Mouse (Mus musculus): ENCODE measurements around the gene Caprin2.

Gene Caprin2

DNA sequence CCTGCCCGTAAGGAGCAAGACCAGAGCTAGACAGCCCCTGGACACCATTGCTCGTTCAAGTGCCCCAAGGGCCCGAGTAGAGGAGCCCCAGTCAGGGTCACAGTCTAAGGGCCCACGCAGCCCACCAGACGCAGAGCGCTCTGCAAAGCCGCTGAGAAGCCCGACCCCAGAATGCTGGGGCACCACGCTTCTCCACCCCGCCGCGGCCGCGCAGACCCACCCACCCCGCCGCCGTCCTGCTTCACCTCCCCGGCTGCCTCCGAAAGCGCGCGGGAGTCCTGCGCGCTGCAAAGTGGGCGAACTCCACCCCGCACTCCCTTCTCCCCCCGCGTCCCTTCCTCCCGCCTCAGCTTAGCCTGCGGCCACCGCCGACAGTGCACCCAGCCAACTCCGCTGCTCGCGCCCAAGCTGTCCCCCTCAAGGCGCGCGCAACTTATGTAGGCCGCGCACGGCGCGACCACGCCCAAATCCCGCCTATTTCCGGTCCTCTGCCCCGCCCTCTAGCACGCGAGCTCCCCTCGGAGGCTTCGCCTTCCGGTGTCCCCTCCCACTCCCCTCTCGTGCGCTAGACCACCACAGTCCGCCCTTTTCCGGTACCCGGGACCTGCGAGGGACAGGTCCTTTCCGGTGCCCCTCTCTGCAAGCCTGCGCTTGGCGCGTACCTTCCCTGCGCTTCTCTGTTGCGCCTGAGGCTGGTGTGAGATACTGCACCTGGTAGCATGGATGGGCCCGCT, at the start of gene Caprin2:
Gene Caprin2, minus strand, starts transcription at position 465 of the 734 bp plus-strand sequence.
- DNase-seq (ENCODE audit: low read depth, low spot score): peak; percentile 98

DNA sequence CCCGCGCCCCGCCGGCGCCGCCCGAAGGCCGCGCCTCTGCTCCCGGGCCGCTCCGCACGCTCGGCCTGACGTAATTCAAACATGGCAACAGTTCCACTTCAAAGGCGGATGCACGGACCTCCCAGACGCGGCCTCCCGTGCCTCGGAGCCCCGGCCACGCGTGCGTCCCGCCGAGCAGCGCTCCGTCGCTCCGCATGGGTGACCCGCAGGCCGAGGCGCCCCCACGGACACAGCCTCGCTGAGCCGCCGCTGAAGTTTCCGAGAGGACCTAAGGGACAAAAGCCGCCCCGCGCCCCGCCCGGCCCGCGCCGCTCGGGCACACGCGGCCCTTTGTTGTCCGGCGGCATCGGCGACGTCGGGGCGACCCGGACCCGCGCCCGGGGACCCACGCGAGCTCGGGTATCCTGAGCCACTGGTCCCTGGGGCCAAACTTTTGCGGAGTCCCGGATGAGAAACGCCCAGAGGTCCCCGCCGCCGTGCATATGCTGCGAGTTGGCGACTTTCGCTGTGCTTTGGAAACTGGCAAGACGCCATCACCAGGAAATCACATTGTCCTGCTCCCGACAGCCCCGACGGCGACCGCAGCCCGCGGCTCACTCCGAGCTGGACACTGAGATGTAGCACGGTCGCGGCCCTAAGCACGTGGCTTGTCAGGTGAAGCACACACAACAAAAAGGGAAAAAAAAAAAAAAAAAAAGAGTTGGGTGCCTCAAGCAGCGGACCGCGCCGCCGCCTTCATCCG, 48.9 kb upstream of the Caprin2 start:
- DNase-seq (ENCODE audit: low read depth, low spot score): no peak

DNA sequence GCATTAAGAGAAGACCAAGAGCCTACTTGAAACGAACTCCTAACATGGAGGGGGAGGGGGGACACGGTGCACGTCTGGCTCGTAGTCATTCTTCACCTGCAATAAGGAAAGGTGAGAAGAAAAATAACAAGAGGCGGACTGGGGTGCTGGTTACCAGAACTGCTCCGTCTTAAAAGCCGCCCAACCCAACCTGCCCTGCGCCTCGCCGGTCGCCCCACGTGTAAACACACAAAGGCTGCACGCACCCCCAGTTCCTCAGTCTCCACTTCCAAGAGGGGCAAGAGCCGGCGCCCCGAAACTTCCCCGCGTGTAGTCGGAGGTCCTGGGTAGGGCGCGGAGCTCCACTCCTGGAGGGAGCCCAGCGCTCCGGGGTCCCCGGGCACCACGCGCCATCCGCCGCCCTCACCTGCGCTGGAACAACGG, 48.3 kb upstream of the Caprin2 start:
- DNase-seq (ENCODE audit: low read depth, low spot score): peak; percentile 83

DNA sequence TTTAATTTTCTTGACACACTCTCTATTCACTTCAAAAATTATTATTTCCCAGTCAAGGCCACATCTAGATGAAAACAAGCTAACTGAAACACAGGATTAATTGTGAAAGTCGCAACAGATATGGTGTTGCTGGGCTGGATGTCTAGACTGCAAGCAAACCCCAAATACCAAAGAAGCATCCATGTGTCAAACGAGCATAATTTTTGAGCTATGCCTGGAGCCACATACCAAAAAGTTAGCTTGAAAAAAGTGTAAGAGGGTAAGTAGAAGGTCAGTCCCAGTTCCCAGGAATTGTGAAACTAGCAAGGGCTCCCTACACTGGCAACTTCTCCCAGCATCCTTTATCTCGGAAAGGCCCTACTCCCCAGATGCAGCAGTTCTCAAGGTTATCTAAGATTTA, 47.7 kb upstream of the Caprin2 start:
- no peak for DNase-seq (ENCODE audit: low read depth, low spot score)

DNA sequence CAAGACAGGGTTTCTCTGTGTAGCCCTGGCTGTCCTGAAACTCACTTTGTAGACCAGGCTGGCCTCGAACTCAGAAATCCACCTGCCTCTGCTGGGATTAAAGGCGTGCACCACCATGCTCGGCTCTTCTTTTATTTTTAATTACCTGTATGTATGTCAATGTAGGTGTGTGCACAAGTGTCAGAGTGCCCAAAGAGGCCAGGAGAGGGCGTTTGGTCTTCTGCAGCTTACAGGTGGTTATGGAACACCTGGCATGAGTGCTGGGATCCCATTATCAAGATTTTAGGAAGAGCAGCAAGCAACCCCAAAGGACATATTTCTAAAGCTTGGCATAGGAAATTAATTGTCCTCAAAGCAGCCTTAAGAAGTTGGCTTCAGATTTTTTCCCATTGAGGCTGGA, 46.4 kb upstream of the Caprin2 start:
- no peak for DNase-seq (ENCODE audit: low read depth, low spot score)

DNA sequence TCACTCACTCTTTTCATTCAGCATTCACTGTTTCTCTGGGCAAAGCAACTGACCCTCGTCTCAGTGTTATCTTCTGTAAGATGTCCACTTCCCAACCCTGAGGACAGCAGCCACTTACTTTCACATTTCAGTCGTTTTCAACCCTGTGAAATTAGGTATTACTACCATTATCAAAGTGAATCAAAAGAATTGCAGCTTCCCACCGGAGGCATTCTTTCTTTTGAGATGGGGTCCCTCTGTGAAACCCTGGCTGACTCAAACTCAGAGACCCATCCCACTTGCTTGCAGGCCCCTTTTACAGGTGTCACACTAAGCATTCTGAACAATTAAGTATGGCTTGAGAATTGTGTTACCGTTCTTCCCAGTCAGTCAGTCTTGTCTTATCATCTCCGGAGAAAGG, 45.8 kb upstream of the Caprin2 start:
- DNase-seq (ENCODE audit: low read depth, low spot score): no peak

DNA sequence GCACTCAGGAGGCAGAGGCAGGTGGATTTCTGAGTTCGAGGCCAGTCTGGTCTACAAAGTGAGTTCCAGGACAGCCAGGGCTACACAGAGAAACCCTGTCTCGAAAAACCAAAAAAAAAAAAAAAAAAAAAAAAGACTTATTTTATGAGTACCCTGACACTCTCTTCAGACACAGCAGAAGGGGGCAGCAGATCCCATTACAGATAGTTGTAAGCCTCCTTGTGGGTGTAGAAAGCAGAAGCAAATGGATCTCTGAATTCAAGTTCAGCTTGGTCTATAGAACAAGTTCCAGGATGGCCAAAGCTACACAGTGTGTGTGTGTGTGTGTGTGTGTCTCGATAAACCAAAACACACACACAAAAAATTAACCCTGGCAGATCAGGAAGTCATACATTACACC, 44.3 kb upstream of the Caprin2 start:
- peak; percentile 64 for DNase-seq (ENCODE audit: low read depth, low spot score)

DNA sequence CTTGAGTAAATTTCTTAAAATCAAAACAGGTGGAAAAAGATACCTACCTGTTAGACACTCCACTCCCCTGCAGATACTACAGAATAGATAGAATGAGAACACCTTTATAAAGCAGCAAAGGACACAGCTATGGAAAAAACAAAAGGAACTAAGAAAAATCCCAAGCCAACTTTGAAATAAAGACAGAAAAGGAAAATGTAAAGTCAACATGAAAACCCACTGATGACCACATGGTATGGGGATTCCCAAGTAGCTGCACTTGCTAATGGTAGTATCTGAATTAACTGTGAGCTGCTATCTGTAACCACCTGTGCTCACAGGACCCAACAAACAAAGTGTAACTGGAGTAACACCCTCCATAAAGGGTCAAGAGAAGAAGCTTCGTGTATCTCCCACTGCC, 41.7 kb upstream of the Caprin2 start:
- no peak for DNase-seq (ENCODE audit: low read depth, low spot score)

DNA sequence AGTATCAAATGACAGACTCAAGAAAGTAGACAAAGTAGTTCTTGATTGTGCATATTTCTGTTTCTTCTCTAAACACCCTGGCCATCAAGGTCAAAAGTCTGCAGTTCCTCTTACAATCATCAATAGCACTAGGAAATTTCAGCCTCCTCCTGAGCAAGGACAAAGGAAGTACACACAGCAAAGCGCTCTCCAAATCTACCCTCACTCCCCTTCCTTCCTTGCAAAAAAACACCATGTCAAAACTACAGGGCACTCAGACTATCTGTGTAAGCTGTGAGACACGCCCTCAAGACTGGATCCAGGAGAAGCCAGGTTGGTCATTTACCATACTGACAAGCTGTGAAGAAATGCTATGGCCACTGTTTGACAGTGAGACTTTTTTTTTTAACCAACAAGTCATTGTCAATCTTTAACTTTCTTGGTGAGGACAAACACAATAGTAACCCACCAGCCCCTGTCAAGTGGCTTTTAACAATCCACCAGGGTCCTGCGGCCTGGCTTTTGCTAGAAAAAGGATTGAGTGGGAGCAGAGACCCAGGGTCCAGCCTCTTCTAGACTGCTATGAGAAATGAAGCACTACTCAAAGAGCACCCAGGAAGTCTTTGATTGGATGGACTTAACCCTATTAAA, 39.0 kb upstream of the Caprin2 start:
- no peak for DNase-seq (ENCODE audit: low read depth, low spot score)

DNA sequence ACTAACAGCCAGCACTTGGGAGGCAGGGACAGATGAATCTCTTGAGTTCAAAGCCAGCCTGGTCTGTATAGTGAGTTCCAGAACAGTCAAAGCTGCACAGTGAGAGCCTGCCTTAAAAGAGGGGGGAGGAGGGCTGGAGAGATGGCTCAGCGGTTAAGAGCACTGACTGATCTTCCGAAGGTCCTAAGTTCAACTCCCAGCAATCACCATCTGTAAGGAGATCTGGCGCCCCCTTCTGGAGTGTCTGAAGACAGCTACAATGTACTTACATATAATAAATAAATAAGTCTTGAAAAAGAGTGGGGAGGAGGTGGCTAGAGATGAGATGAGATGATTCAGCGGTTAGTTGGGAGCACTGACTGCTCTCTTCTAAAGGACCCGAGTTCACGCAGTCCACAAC, 35.2 kb upstream of the Caprin2 start:
- peak; percentile 51 for DNase-seq (ENCODE audit: low read depth, low spot score)

DNA sequence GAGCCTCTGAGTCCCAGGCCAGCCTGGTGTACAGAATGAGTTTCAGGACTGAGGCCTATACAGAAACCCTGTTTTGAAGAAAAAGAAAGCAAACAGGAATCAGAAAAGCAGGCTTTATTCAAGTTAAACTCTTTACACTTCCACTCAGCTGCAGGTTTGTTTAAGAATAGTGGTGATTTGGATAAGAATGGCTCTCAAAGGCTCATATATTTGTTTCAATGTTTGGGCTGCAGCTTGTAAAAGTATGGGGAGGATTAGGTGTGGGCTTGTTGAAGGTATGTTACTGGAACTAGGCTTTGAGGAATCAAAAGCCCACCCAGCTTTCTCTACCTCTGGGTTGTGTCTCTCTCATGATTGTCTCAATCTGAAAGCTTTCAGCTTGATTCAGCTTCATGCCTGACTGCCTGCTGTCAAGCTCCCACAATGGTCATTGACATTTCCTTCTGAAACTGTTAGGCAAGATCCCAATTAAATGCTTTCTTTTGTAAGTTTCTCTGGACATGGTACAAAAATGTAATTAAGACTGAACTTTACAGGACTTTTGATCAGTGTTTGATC, 22.9 kb upstream of the Caprin2 start:
- no peak for DNase-seq (ENCODE audit: low read depth, low spot score)

DNA sequence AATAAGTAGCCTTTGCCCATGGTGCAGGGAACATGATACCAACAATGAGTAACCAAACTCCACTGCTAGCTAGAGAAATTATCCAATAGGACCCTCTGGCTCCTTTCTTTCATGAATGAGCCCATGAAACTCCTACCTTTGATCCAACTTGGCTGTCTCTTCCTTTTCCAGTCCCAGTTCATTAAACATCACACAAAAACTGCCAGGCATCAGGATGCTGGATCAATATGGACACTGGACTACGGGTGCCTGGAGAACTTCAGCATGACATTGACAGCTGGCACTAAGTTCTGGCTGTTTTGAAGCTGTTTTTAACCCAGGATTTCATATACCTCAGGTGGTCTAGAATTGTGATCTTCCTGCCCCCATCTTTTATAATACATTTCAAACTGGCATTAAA, 21.6 kb upstream of the Caprin2 start:
- no peak for DNase-seq (ENCODE audit: low read depth, low spot score)

DNA sequence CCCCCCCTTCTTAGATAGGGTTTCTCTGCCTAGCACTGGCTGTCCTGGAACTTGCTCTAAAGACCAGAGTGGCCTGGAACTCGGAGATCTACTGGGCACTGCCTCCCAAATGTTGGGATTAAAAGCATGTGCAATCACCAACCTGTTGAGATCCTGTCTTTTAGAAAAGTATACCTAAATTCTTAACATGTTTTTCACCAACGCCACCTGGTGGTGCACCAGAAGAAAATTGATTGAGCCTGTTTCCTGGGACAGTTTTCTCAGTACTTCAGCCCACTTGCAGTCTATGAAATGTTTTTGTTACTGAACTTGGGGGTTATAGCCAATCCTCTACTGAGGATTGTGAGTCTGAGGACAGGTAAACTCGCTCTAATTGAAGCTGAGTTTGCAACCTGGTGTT, 20.8 kb upstream of the Caprin2 start:
- DNase-seq (ENCODE audit: low read depth, low spot score): peak; percentile 56

DNA sequence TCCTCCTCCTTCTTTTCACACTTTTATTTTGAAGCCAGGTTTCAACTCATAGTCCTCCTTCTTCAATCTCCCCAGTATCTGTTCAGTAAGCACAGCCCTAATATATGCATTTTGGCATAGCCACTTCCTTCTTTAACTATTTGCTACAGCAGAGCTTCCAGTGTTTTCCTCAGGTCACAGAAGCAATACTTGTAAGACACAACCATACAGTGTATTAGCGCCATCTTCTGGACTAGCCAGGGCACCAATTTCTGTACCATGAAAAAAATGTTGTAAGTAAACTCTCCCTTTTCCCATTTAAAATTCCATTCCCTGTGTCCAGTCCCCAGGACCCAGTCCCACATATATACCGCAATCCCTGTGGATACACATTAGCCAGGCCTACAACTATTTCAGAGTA, 17.9 kb upstream of the Caprin2 start:
- DNase-seq (ENCODE audit: low read depth, low spot score): peak; percentile 78

DNA sequence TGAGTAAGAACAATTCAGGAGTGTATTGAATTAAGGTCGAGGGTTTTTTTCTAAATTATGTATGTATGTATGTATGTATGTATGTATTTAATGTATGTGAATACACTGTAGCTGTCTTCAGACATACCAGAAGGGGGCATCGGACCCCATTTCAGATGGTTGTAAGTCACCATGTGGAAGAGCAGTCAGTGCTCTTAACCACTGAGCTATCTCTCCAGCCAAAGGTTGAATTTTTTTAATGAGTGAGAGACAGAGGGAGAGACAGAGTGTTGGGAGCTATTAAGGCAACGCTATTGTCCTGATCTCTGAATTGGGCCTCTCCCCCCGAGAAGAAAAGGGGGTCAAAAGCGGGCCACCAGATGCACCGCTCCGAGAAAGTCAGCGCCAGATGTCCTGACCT, 15.9 kb upstream of the Caprin2 start:
- DNase-seq (ENCODE audit: low read depth, low spot score): peak; percentile 67

DNA sequence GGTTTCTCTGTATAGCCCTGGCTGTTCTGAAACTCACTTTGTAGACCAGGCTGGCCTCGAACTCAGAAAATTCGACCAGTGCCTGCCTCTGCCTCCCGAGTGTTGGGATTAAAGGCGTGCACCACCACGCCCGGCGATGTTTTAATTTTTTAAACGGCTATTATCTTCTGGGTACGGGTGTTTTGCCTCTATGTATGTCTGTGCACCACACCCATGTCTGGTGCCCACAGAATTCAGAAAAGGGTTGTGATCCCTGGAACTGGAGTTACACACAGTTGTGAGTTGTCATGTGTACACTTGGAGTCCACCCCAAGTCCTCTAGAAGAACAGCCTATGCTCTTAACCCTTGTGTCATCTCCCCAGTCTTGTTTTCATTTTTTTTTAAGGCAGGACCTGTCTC, 10.9 kb upstream of the Caprin2 start:
- no peak for DNase-seq (ENCODE audit: low read depth, low spot score)

DNA sequence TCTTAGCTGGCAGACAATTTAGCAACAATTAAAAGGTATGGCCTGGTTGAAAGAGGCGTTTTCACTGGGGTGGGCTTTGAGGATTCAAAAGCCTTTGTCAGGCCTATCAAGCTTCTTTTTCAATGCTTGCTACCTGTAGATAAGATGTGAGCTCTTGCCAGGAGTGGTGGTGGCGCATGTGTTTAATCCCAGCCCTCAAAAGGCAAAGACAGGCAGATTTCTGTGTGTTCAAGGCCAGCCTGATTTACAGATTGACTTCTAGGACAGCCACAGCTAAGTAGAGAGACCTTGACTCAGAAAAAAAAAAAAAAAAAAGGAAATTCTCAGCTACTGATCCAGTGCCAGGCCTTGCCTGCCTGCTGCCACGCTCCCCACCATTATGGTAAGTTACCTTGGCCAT, 6.7 kb upstream of the Caprin2 start:
- DNase-seq (ENCODE audit: low read depth, low spot score): no peak

DNA sequence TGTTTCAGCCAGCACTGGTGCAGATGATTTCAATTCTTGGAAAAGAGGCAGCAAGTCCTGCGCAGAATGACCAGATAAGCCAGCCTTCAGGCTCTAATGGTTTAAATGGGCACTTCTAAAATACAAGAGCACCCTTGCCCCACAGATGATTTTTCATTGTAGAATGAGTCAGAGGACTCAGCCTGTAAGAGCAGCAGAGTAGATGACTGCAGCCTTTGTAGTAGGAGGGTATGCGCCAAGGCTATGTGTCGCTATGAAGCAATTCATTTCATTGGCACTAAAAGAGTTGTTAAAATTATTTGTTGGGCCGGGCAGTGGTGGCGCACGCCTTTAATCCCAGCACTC, 442 bp upstream of the Caprin2 start:
- DNase-seq (ENCODE audit: low read depth, low spot score): no peak

DNA sequence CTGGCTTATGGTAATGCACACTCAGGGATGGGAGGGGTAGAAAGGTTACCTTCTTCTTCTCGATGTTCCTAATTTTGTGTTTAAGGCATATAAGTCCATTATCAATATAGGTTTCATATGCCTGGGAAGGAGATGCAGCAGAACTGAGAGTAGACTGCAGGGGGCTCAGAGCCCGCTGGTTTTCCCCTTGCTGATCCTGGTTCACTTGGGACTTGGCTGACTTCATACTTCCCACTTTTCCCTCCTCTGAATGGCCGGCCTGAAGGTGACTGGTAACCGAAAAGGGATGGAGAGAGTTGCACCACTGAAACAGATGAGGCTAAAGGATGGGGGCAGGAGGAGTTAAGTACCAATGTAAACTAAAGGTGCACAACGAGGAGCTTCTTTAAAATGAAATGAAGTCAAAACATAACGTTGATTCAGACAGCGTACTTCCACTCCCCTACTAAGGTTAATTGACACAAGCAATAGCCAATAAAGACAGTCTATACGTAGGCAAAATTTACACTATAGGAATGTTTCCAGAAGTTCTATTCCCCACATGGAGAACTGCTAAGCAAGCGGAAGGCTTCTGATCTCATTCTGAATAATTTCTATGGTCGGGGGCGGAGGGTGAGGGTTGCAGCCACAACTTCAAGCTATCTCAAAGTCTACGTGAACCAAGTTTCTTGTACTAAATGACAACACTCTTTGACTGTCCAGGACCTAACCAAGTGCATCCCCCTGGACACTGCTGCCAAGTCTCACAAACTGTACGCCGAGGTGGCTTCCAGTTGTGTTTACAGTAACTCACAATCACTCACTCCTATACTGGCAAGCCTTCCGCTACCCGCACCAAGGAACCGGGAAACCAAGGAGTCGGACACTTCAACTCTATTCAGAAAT, 907 bp downstream of the Caprin2 start:
- no peak for DNase-seq (ENCODE audit: low read depth, low spot score)

DNA sequence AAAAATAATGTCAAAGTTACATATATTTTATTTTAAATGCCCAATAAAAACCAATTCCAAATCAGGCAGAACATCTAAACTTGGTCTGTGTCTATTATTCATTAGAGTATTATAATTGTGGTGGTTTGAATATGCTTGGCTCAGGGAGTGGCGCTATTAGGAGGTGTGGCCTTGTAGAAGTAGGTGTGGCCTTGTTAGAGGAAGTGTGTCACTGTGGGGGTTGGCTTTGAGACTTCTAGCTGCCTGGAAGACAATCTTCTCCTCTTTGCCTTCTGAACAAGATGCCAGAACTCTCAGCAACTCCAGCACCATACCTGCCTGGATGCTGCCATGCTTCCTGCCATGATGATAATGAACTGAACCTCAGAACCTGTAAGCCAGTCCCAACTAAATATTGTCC, 22.1 kb downstream of the Caprin2 start:
- DNase-seq (ENCODE audit: low read depth, low spot score): no peak

DNA sequence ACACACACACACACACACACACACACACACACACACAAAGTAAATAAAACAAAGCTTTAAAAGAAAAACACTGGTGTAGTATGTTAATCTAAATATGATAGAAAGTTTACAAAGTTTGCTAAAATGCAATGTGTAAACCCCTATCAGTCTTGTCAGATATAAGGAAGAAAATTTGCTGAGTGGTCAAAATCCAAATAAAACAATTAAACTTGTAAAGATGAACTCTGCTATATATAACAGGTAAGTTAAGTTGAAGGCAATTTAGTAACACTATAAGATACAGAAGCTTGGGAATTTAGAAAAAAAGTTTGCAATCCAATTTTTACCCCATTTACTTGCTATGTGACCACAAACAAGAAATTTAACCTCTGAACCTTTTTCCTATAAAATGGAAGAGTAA, 50.4 kb downstream of the Caprin2 start:
- DNase-seq (ENCODE audit: low read depth, low spot score): no peak

DNA sequence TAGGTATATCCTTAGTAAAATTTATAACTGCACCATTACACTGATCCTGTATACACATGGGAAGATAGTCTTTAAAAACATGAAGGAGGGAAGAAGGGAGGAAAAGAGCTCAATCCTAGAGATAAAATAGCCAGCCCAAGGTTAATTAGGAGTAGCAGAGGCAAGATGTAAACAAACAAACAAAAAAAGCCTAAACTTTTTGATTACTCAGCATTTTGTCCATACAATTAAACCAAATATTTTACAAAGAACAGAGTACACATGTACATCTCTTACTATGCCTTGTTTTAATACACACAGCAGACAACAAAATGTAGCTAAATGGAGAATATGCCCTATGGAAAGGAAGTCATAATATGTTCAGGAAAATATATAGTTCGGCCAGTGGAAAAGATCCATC, 54.3 kb downstream of the Caprin2 start:
- DNase-seq (ENCODE audit: low read depth, low spot score): no peak
